Mouse (Mus musculus) heart, adult 2 months (tissue): ENCODE measurements around the gene Tmem184a. TPM values are rescaled to one million over a fixed set of nuclear protein-coding genes. Genes with fewer than 3 reads are reported as not detected.

Experiments
- DNase-seq, 2 experiments: peaks; one replicate each; pipeline ENCODE4 v3.0.0; 2021
- H3K27ac ChIP-seq: fragments of 200-600 bp; 2 replicates; pipeline ENCODE4 v1.8.1; 2022
- H3K27me3 ChIP-seq: fragments of 200-500 bp; 2 replicates; pipeline ENCODE4 v1.6.1; 2012; ENCODE audit warnings: mild to moderate bottlenecking, low read length, inconsistent platforms, mixed read lengths; ENCODE audit not compliant: control insufficient read depth, insufficient read depth
- H3K36me3 ChIP-seq: fragments of 200-500 bp; 2 replicates; pipeline ENCODE4 v1.6.1; 2012; ENCODE audit warnings: low read length, inconsistent platforms; ENCODE audit not compliant: control insufficient read depth, insufficient read depth
- H3K4me1 ChIP-seq: fragments of 200-500 bp; 2 replicates; pipeline ENCODE4 v1.6.1; 2011; ENCODE audit warnings: low read length; ENCODE audit not compliant: control insufficient read depth, insufficient read depth
- H3K4me3 ChIP-seq: fragments of 200-600 bp; 2 replicates; pipeline ENCODE4 v1.8.1; 2022
- H3K79me2 ChIP-seq: fragments of 200-500 bp; replicated peaks from 2 replicates; pipeline ENCODE4 v1.6.1; 2012; ENCODE audit warnings: mild to moderate bottlenecking, inconsistent platforms, low read length, moderate library complexity, mixed read lengths; ENCODE audit not compliant: control insufficient read depth, insufficient read depth
- H3K9ac ChIP-seq: fragments of 200-500 bp; 2 replicates; pipeline ENCODE4 v1.6.1; 2012; ENCODE audit warnings: low read depth, mild to moderate bottlenecking, control low read depth, inconsistent platforms, low read length, mixed read lengths
- CTCF ChIP-seq: fragments of 200-600 bp; IDR thresholded peaks from 2 replicates; pipeline ENCODE4 v1.8.1; 2022; ENCODE audit warnings: antibody characterized with exemption, mild to moderate bottlenecking, moderate library complexity
- EP300 ChIP-seq: fragments of 200-500 bp; IDR thresholded peaks from 2 replicates; pipeline ENCODE4 v1.6.1; 2011; ENCODE audit warnings: low read depth, low read length, control low read depth; ENCODE audit not compliant: insufficient read depth
- POLR2A ChIP-seq: fragments of 200-500 bp; IDR thresholded peaks from 2 replicates; pipeline ENCODE4 v1.6.1; 2011; ENCODE audit warnings: mild to moderate bottlenecking, low read depth, low read length, control low read depth; ENCODE audit not compliant: insufficient read depth
- WGBS: fragments of 180-500 bp; shearing (Covaris S2); methylation state at CpG from one replicate; pipeline ENCODE4 v1.1.7; 2018; 5-methylcytosine and 5-hydroxymethylcytosine counted together
- intact Hi-C: fragments of 180-260 bp; cut with DNase I; formaldehyde crosslinking; loops from one replicate; pipeline ENCODE4 v1.15.1; 2025
- polyA plus RNA-seq: library from polyadenylated mRNA; depleted of rRNA; stranded (reverse); fragments of >200 nt; gene quantifications from 2 replicates; pipeline ENCODE4 v1.2.3, GENCODE M21; 2012
- total RNA-seq, 2 experiments: library from RNA; stranded (reverse); gene quantifications; 2 replicates each; pipeline ENCODE4 v1.2.3; 2021

Tmem184a gene
- total and polyA plus RNA-seq, 3 experiments: 0.05 to 1.5 TPM; not detected in 1

GRCm38 (mm10) chr5:139826357-139827055 is 6.8 kb upstream of the Tmem184a start, which contains the start of the genes Gm26938 and Psmg3:
Gm26938 (minus strand) TSS chr5:139826407.
Psmg3 (minus strand) TSS chr5:139826885.
- WGBS: under 1% methylated on average over 43 of the region's 43 CpGs
- DNase-seq: peak; percentile 90 to 98
- Histone ChIP-seq H3K4me1 (peaks cover 5% of the 10 kb centered on the region), H3K27me3 (no peaks in the 10 kb centered on the region), H3K27ac (peak within 1 kb of the TSS; percentile 82), H3K9ac (peak within 1 kb of the TSS; percentile 95), H3K79me2 (no peaks in the 10 kb centered on the region), H3K36me3 (no peaks in the 10 kb centered on the region), H3K4me3 (peak within 1 kb of the TSS; percentile 91)
- intact Hi-C loops: loop anchor here (2.0 kb wide), 1 partner anchor 52 kb away; the partner anchor contains the start of gene Ints1
- TF ChIP-seq CTCF (peak; percentile 8; the same call in 1 of the 2 replicates), EP300 (peak; percentile 83), POLR2A (peak; percentile 88)

- no peak for TF ChIP-seq CTCF
- no peak for TF ChIP-seq POLR2A
- peaks cover 5% of the 10 kb centered on the region for H3K4me1 ChIP-seq
- H3K79me2 ChIP-seq: no peaks in the 10 kb centered on the region
- no peaks in the 10 kb centered on the region for H3K27me3 ChIP-seq
- 31% methylated on average over 11 of the region's 11 CpGs for WGBS
- peak overlapping the region; percentile 95 for H3K9ac ChIP-seq
- DNase-seq: no peak
- no peak overlapping the region; the same call in 1 of the 2 replicates for H3K27ac ChIP-seq
- H3K36me3 ChIP-seq: no peaks in the 10 kb centered on the region
- intact Hi-C loops: loop anchor here (2.0 kb wide), 1 partner anchor 51 kb away; the partner anchor contains the start of gene Ints1
- H3K4me3 ChIP-seq: peak overlapping the region; percentile 91
Measured at GRCm38 (mm10) chr5:139825947-139826346, 6.2 kb upstream of the Tmem184a start.

GRCm38 (mm10) chr5:139824531-139824930 is 4.8 kb upstream of the Tmem184a start:
- intact Hi-C loops: no loop called here
- TF ChIP-seq EP300 (no peak), CTCF (no peak), POLR2A (no peak)
- Histone ChIP-seq H3K79me2 (no peaks in the 10 kb centered on the region), H3K4me3 (no peak overlapping the region), H3K4me1 (peaks cover 5% of the 10 kb centered on the region), H3K27ac (no peak overlapping the region), H3K36me3 (no peaks in the 10 kb centered on the region), H3K27me3 (no peaks in the 10 kb centered on the region), H3K9ac (no peak overlapping the region)
- WGBS: 90% methylated on average over 10 of the region's 10 CpGs
- DNase-seq: no peak

- Histone ChIP-seq H3K4me3 (no peak overlapping the region), H3K36me3 (no peaks in the 10 kb centered on the region), H3K27me3 (no peaks in the 10 kb centered on the region), H3K79me2 (no peaks in the 10 kb centered on the region), H3K27ac (no peak overlapping the region), H3K9ac (no peak overlapping the region), H3K4me1 (peaks cover 4% of the 10 kb centered on the region)
- intact Hi-C loops: no loop called here
- no peak for DNase-seq
- TF ChIP-seq CTCF: no peak
- no peak for TF ChIP-seq POLR2A
- TF ChIP-seq EP300: no peak
- 76% methylated on average over 12 of the region's 12 CpGs for WGBS
Measured at GRCm38 (mm10) chr5:139821466-139822459, 2.0 kb upstream of the Tmem184a start.

- no peak overlapping the region for H3K27ac ChIP-seq
- no peak for TF ChIP-seq POLR2A
- peak; percentile 71 for TF ChIP-seq CTCF
- TF ChIP-seq EP300: no peak
- H3K9ac ChIP-seq: no peak overlapping the region
- H3K4me1 ChIP-seq: no peaks in the 10 kb centered on the region
- intact Hi-C loops: no loop called here
- H3K27me3 ChIP-seq: no peaks in the 10 kb centered on the region
- H3K79me2 ChIP-seq: no peaks in the 10 kb centered on the region
- 43% methylated on average over 4 of the region's 4 CpGs for WGBS
- no peak overlapping the region for H3K4me3 ChIP-seq
- H3K36me3 ChIP-seq: no peaks in the 10 kb centered on the region
- DNase-seq: no peak
Measured at GRCm38 (mm10) chr5:139818801-139819200, 916 bp downstream of the Tmem184a start.
